Mouse (Mus musculus): ENCODE data around the gene Slc17a7. TPM values are rescaled to one million over a fixed set of nuclear protein-coding genes. Genes with fewer than 3 reads are reported as not detected.
"Not testable (repeated sequence)": the region's sequence is repeated elsewhere in the genome, so short reads cannot be mapped to it uniquely, and the experiment has no call there.

Slc17a7 gene
- total RNA-seq, 2 experiments from 2014 or later, result 6.1 to 6.7 TPM

GRCm38 (mm10) chr7:45172974-45173373 lies 9.2 kb downstream of the Slc17a7 start:
- DNase-seq, result no peak
- intact Hi-C loops (cut with DNase I), result no loop called here

GRCm38 (mm10) chr7:45173772-45174171 lies 10.0 kb downstream of the Slc17a7 start:
- intact Hi-C loops (cut with DNase I); DNase-seq: not testable (repeated sequence)

- DNase-seq, result no peak
- intact Hi-C loops (cut with DNase I), result no loop called here
Observed at GRCm38 (mm10) chr7:45174567-45175280, 11.0 kb downstream of the Slc17a7 start.

- intact Hi-C loops (cut with DNase I), result no loop called here
- DNase-seq, result no peak
Observed at GRCm38 (mm10) chr7:45175398-45175797, 11.6 kb downstream of the Slc17a7 start.

GRCm38 (mm10) chr7:45175929-45176328 lies 12.2 kb downstream of the Slc17a7 start:
- intact Hi-C loops (cut with DNase I), result no loop called here
- no peak for DNase-seq

GRCm38 (mm10) chr7:45176356-45176755 lies 12.6 kb downstream of the Slc17a7 start:
- DNase-seq, result no peak
- intact Hi-C loops (cut with DNase I), result no loop called here

- intact Hi-C loops (cut with DNase I), result no loop called here
- no peak for DNase-seq
Observed at GRCm38 (mm10) chr7:45178550-45178949, 14.8 kb downstream of the Slc17a7 start.

GRCm38 (mm10) chr7:45179469-45179868 lies 15.7 kb downstream of the Slc17a7 start, which contains the start of gene Gfy:
TSS of gene Gfy (minus strand) at chr7:45179569.
- intact Hi-C loops (cut with DNase I), result no loop called here
- no peak for DNase-seq

- DNase-seq, result no peak
- intact Hi-C loops (cut with DNase I), result no loop called here
Observed at GRCm38 (mm10) chr7:45180896-45181477, 17.2 kb downstream of the Slc17a7 start, which contains the start of gene Pth2. TSS of gene Pth2 (plus strand) at chr7:45180995.

- intact Hi-C loops (cut with DNase I), result no loop called here
- peak; percentile 11 to 24 for DNase-seq
Observed at GRCm38 (mm10) chr7:45181540-45181939, 17.8 kb downstream of the Slc17a7 start.

- DNase-seq, result peak; percentile 92 to 93
- intact Hi-C loops (cut with DNase I), result no loop called here
Observed at GRCm38 (mm10) chr7:45182199-45182601, 18.5 kb downstream of the Slc17a7 start.

- intact Hi-C loops (cut with DNase I), result no loop called here
- no peak for DNase-seq
Observed at GRCm38 (mm10) chr7:45182606-45183005, 18.9 kb downstream of the Slc17a7 start.

- intact Hi-C loops (cut with DNase I), result no loop called here
- no peak for DNase-seq
Observed at GRCm38 (mm10) chr7:45183672-45184071, 19.9 kb downstream of the Slc17a7 start.

- intact Hi-C loops (cut with DNase I), result no loop called here
- DNase-seq, result no peak
Observed at GRCm38 (mm10) chr7:45185921-45186320, 22.2 kb downstream of the Slc17a7 start.

GRCm38 (mm10) chr7:45189600-45189999 lies 25.9 kb downstream of the Slc17a7 start:
- intact Hi-C loops (cut with DNase I), result no loop called here
- DNase-seq, result no peak

GRCm38 (mm10) chr7:45190186-45190585 lies 26.4 kb downstream of the Slc17a7 start:
- intact Hi-C loops (cut with DNase I), result no loop called here
- DNase-seq, result no peak

- DNase-seq, result peak in 1 of 2 experiments; percentile 19
- intact Hi-C loops (cut with DNase I), result no loop called here
Observed at GRCm38 (mm10) chr7:45191161-45191560, 27.4 kb downstream of the Slc17a7 start.

GRCm38 (mm10) chr7:45191803-45192363 lies 28.1 kb downstream of the Slc17a7 start:
- DNase-seq, result no peak
- intact Hi-C loops (cut with DNase I), result no loop called here

GRCm38 (mm10) chr7:45192585-45193310 lies 29.0 kb downstream of the Slc17a7 start:
- intact Hi-C loops (cut with DNase I), result no loop called here
- DNase-seq, result no peak

GRCm38 (mm10) chr7:45193406-45193805 lies 29.7 kb downstream of the Slc17a7 start:
- intact Hi-C loops (cut with DNase I), result no loop called here
- no peak for DNase-seq

Measured in heart, postnatal 10 days (tissue).